In the genomic region with DNA sequence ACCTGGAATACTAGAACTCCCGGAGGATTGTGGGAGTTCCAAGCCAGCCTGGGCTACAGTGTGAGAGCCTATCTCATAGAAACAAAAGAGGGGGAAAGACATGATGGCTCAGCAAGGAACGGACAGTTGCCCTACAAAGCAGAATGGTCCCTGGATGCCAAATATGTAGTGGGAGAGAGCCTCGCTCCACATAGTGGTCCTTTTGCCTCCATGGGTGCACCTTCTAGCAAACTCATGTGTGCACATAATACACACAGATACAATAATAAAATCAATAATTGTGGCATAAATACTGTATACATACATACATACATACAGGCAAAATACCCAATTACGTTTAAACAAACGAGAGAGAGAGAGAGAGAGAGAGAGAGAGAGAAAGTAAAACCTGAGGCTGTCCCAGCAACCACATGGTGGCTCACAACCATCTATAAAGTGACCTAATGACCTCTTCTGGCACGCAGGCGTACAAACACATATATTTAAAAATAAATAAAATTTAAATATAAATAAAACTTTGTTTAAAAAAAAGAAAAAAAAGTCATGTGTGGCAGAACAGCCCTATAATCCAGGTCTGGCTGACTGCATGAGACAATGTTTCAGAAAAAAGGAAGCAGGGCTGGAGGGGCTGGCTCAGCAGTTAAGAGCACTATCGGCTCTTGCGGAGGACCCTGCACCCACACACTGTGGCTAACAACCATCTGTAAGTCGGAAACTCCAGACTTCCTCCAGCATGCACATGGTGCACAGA, we compare ENCODE assay signal across 10 mouse cellular contexts. TPM values are rescaled to one million over a fixed set of nuclear protein-coding genes. Genes with fewer than 3 reads are reported as not detected.
A peak's percentile ranks its signal among the peaks of the same experiment; 100 is the strongest.
DNase-seq lines count a peak whose midpoint lies in the region; ATAC-seq and TF ChIP-seq lines count a peak whose summit lies in the region.
"Had no signal": no experiment of that assay in that cellular context is flagged by ENCODE, and none has a peak within 500 bp of the region (broad histone marks: within the 10 kb centered on the region; RNA-seq: fewer than 3 reads in every experiment).

No protein-coding gene starts in this region.

- H3K4me1 ChIP-seq in heart, embryonic 15.5 days (replicated peaks), result peaks cover 11% of the 10 kb centered on the region
- H3K4me1 ChIP-seq in ES-E14 (ENCODE audit: control insufficient read depth in 2 of 2, insufficient read depth in 2 of 2, low read length in 2 of 2, poor library complexity in 1 of 2), result peaks cover 0 to 6% of the 10 kb centered on the region in 2 experiments; a peak in 1 of 4 replicates
- peaks cover 5% of the 10 kb centered on the region for H3K4me1 ChIP-seq in heart, embryonic 16.5 days (ENCODE audit: control insufficient read depth, insufficient read depth, low read length)
- peaks cover 0 to 4% of the 10 kb centered on the region in 2 experiments; a peak in 2 of 4 replicates for H3K4me1 ChIP-seq in liver, embryonic 14.5 days (replicated peaks; ENCODE audit: control insufficient read depth in 2 of 2, insufficient read depth in 2 of 2, low read length in 1 of 2)

- H3K4me2 ChIP-seq in heart, embryonic 15.5 days, result peak overlapping the region; percentile 83; the same call in 1 of the 2 replicates
- H3K4me2 ChIP-seq in heart, embryonic 16.5 days (ENCODE audit: low read depth, low read length), result no peak overlapping the region
- peak overlapping the region; percentile 79; the same call in 1 of the 2 replicates for H3K4me2 ChIP-seq in liver, embryonic 14.5 days (ENCODE audit: low read depth)

- no peak overlapping the region for H3K9ac ChIP-seq in heart, embryonic 15.5 days
- H3K9ac ChIP-seq in ES-E14 (ENCODE audit: insufficient read depth, low read depth, low read length, poor library complexity, severe bottlenecking), result peak overlapping the region; percentile 7; the same call in 1 of the 2 replicates
- H3K9ac ChIP-seq in heart, embryonic 16.5 days (ENCODE audit: low read length), result peak overlapping the region; percentile 52
- H3K9ac ChIP-seq in liver, embryonic 14.5 days (replicated peaks), result no peak overlapping the region

- TF ChIP-seq CTCF in liver, embryonic 14.5 days (IDR thresholded peaks at IDR 0.05; ENCODE audit: low read depth), result no peak

- ATAC-seq in heart, embryonic 15.5 days (replicated peaks; ENCODE audit: insufficient number of reproducible peaks, insufficient read depth, low FRiP score, low read depth), result no peak
- no peak for ATAC-seq in heart, embryonic 16.5 days (replicated peaks; ENCODE audit: extremely low read depth, insufficient read depth, low FRiP score)
- no peak for ATAC-seq in liver, embryonic 14.5 days (ENCODE audit: insufficient read depth)

- no peak overlapping the region for H3K4me3 ChIP-seq in heart, embryonic 15.5 days
- H3K4me3 ChIP-seq in ES-E14 (ENCODE audit: insufficient read depth in 1 of 2, low read depth in 1 of 2, low read length in 2 of 2, poor library complexity in 1 of 2, severe bottlenecking in 1 of 2), result no peak overlapping the region
- no peak overlapping the region for H3K4me3 ChIP-seq in heart, embryonic 16.5 days (ENCODE audit: low read length)
- no peak overlapping the region for H3K4me3 ChIP-seq in liver, embryonic 14.5 days (ENCODE audit: insufficient read depth in 1 of 2, low read depth in 2 of 2, low read length in 2 of 2)

- intact Hi-C loops in heart, postnatal 10 days (cut with DNase I), result loop anchor here (5.0 kb wide), 2 partner anchors 47 to 128 kb away; no protein-coding TSS in a partner anchor

- H3K27me3 ChIP-seq in heart, embryonic 15.5 days, result no peaks in the 10 kb centered on the region
- no peaks in the 10 kb centered on the region for H3K27me3 ChIP-seq in heart, embryonic 16.5 days (ENCODE audit: control insufficient read depth, insufficient read depth, low read length)
- H3K27me3 ChIP-seq in liver, embryonic 14.5 days (ENCODE audit: control insufficient read depth, insufficient read depth, low read length), result no peaks in the 10 kb centered on the region
- H3K27me3 ChIP-seq: neural tube, embryonic 12.5 days had no signal

- in situ Hi-C loops in ES-E14 (cut with MboI; ENCODE audit: low sequenced_read_pairs in 2 of 2, unreplicated experiment in 2 of 2), result no loop called here

- H3K9me3 ChIP-seq in heart, embryonic 15.5 days (replicated peaks), result no peaks in the 10 kb centered on the region
- H3K9me3 ChIP-seq in ES-E14 (ENCODE audit: control insufficient read depth, insufficient read depth, low read depth, low read length), result no peaks in the 10 kb centered on the region
- H3K9me3 ChIP-seq in heart, embryonic 16.5 days (replicated peaks; ENCODE audit: control insufficient read depth, low read length), result peaks cover 4% of the 10 kb centered on the region; the same call in 1 of the 2 replicates
- H3K9me3 ChIP-seq in liver, embryonic 14.5 days (ENCODE audit: control insufficient read depth, low read length), result no peaks in the 10 kb centered on the region
- H3K9me3 ChIP-seq: neural tube, embryonic 12.5 days had no signal

- H3K36me3 ChIP-seq in heart, embryonic 15.5 days, result no peaks in the 10 kb centered on the region
- no peaks in the 10 kb centered on the region for H3K36me3 ChIP-seq in ES-E14 (ENCODE audit: control insufficient read depth, insufficient read depth, low read length, poor library complexity, severe bottlenecking)
- H3K36me3 ChIP-seq in heart, embryonic 16.5 days (ENCODE audit: control insufficient read depth, insufficient read depth), result no peaks in the 10 kb centered on the region
- H3K36me3 ChIP-seq in liver, embryonic 14.5 days (replicated peaks; ENCODE audit: control insufficient read depth, insufficient read depth, low read depth), result no peaks in the 10 kb centered on the region
- H3K36me3 ChIP-seq: neural tube, embryonic 12.5 days had no signal

- DNase-seq in heart, postnatal 10 days, result no peak
- no peak for DNase-seq in ES-E14 (ENCODE audit: low read depth, low spot score)
- DNase-seq in liver, embryonic 14.5 days (ENCODE audit: low read depth in 3 of 3, low spot score in 3 of 3), result no peak
- no peak for DNase-seq in adrenal gland, postnatal 10 days
- DNase-seq in embryo, embryonic 10.5 days (ENCODE audit: low spot score), result no peak
- DNase-seq in thymus, postnatal 0 days (ENCODE audit: low spot score), result no peak

- WGBS in heart, embryonic 15.5 days, result 66% methylated on average over 10 of the region's 10 CpGs
- 66% methylated on average over 10 of the region's 10 CpGs for WGBS in heart, embryonic 16.5 days
- WGBS in liver, embryonic 14.5 days (ENCODE audit: insufficient replicate concordance), result 33% methylated on average over 10 of the region's 10 CpGs

- H3K27ac ChIP-seq in heart, embryonic 15.5 days, result peak overlapping the region; percentile 88
- no peak overlapping the region for H3K27ac ChIP-seq in ES-E14 (ENCODE audit: insufficient read depth, low read depth, low read length, poor library complexity, severe bottlenecking)
- peak overlapping the region; percentile 69 for H3K27ac ChIP-seq in heart, embryonic 16.5 days (ENCODE audit: low read length)
- H3K27ac ChIP-seq in liver, embryonic 14.5 days, result no peak overlapping the region

- no peak for TF ChIP-seq EP300 in liver, embryonic 14.5 days (IDR thresholded peaks at IDR 0.05; ENCODE audit: low read depth)

RNA-seq across cellular contexts. Expression of gene Rsad1, which starts 0.8 kb away (rescaled TPM):
- polyA plus RNA-seq in heart, embryonic 15.5 days (2015; fragmentation: Nextera tagmentation; extraction: Ambion mirVana), result 5.7 and 6.2 TPM in 2 replicates
- 10 to 100 TPM in 1 of 2 experiments, 1 to 10 TPM in 1; 9.8 to 10.2 TPM for total RNA-seq in heart, postnatal 10 days (2021)
- 2.1 and 2.4 TPM in 2 replicates for total RNA-seq in ES-E14 (2012; rRNA removed)
- 7.3 and 8.0 TPM in 2 replicates for polyA plus RNA-seq in heart, embryonic 16.5 days (2015; fragmentation: Nextera tagmentation; extraction: Ambion mirVana)
- 1.2 and 1.4 TPM in 2 replicates for polyA plus RNA-seq in liver, embryonic 14.5 days (2012; rRNA removed)
- 0.51 and 0.72 TPM in 2 replicates for polyA plus RNA-seq in liver, embryonic 14.5 days (2014; fragmentation: Nextera tagmentation; extraction: Ambion mirVana)
- 10 to 100 TPM in 1 of 2 experiments, 1 to 10 TPM in 1; 8.3 to 10.1 TPM for total RNA-seq in adrenal gland, postnatal 10 days (2021)
- 2.4 and 3.2 TPM in 2 replicates for polyA plus RNA-seq in thymus, postnatal 0 days (2015; fragmentation: Nextera tagmentation; extraction: Ambion mirVana)

RNA-seq across cellular contexts. Expression of gene Chad, which starts 15.0 kb away (rescaled TPM):
- polyA plus RNA-seq in heart, embryonic 15.5 days (2015; fragmentation: Nextera tagmentation; extraction: Ambion mirVana), result 0.57 and 1.5 TPM in 2 replicates
- total RNA-seq in heart, postnatal 10 days (2021), result under 1 TPM; 0.74 TPM
- total RNA-seq in ES-E14 (2012; rRNA removed), result 0.11 TPM in 1 of 2 replicates, not detected in the other
- polyA plus RNA-seq in heart, embryonic 16.5 days (2015; fragmentation: Nextera tagmentation; extraction: Ambion mirVana), result 2.0 and 2.1 TPM in 2 replicates
- polyA plus RNA-seq in liver, embryonic 14.5 days (2012; rRNA removed), result 0.02 and 0.03 TPM in 2 replicates
- 0.09 TPM in 1 of 2 replicates, not detected in the other for polyA plus RNA-seq in liver, embryonic 14.5 days (2014; fragmentation: Nextera tagmentation; extraction: Ambion mirVana)
- total RNA-seq in adrenal gland, postnatal 10 days (2021), result 1 to 10 TPM in 1 of 2 experiments, under 1 TPM in 1; 0.39 to 2.9 TPM
- polyA plus RNA-seq in thymus, postnatal 0 days (2015; fragmentation: Nextera tagmentation; extraction: Ambion mirVana), result 0.94 and 1.3 TPM in 2 replicates

RNA-seq across cellular contexts. Expression of gene Mycbpap, which starts 28.3 kb away (rescaled TPM):
- polyA plus RNA-seq in heart, embryonic 15.5 days (2015; fragmentation: Nextera tagmentation; extraction: Ambion mirVana), result 5.8 and 6.1 TPM in 2 replicates
- total RNA-seq in heart, postnatal 10 days (2021), result 1 to 10 TPM; 3.9 to 4.9 TPM
- 0.45 and 0.48 TPM in 2 replicates for total RNA-seq in ES-E14 (2012; rRNA removed)
- 5.7 and 9.1 TPM in 2 replicates for polyA plus RNA-seq in heart, embryonic 16.5 days (2015; fragmentation: Nextera tagmentation; extraction: Ambion mirVana)
- 0.03 and 0.09 TPM in 2 replicates for polyA plus RNA-seq in liver, embryonic 14.5 days (2012; rRNA removed)
- not detected in 2 replicates for polyA plus RNA-seq in liver, embryonic 14.5 days (2014; fragmentation: Nextera tagmentation; extraction: Ambion mirVana)
- 1 to 10 TPM; 3.3 to 4.8 TPM for total RNA-seq in adrenal gland, postnatal 10 days (2021)
- polyA plus RNA-seq in thymus, postnatal 0 days (2015; fragmentation: Nextera tagmentation; extraction: Ambion mirVana), result 0.14 and 0.17 TPM in 2 replicates
- total RNA-seq: gastrocnemius, postnatal 25 days had no signal

RNA-seq across cellular contexts. Expression of gene Epn3, which starts 50.1 kb away (rescaled TPM):
- polyA plus RNA-seq in heart, embryonic 15.5 days (2015; fragmentation: Nextera tagmentation; extraction: Ambion mirVana), result 13.1 and 16.9 TPM in 2 replicates
- 10 to 100 TPM; 26.5 to 26.7 TPM for total RNA-seq in heart, postnatal 10 days (2021)
- total RNA-seq in ES-E14 (2012; rRNA removed), result 0.48 and 1.7 TPM in 2 replicates
- polyA plus RNA-seq in heart, embryonic 16.5 days (2015; fragmentation: Nextera tagmentation; extraction: Ambion mirVana), result 13.6 and 17.9 TPM in 2 replicates
- 0.02 and 0.04 TPM in 2 replicates for polyA plus RNA-seq in liver, embryonic 14.5 days (2012; rRNA removed)
- polyA plus RNA-seq in liver, embryonic 14.5 days (2014; fragmentation: Nextera tagmentation; extraction: Ambion mirVana), result not detected in 2 replicates
- total RNA-seq in adrenal gland, postnatal 10 days (2021), result 10 to 100 TPM in 1 of 2 experiments, 1 to 10 TPM in 1; 7.0 to 10.2 TPM
- polyA plus RNA-seq in thymus, postnatal 0 days (2015; fragmentation: Nextera tagmentation; extraction: Ambion mirVana), result 0.78 and 0.91 TPM in 2 replicates

RNA-seq across cellular contexts. Expression of gene Acsf2, which starts 51.8 kb away (rescaled TPM):
- 3.3 and 3.7 TPM in 2 replicates for polyA plus RNA-seq in heart, embryonic 15.5 days (2015; fragmentation: Nextera tagmentation; extraction: Ambion mirVana)
- 10 to 100 TPM; 44.5 to 49.6 TPM for total RNA-seq in heart, postnatal 10 days (2021)
- total RNA-seq in ES-E14 (2012; rRNA removed), result 5.9 and 7.4 TPM in 2 replicates
- 2.7 and 3.9 TPM in 2 replicates for polyA plus RNA-seq in heart, embryonic 16.5 days (2015; fragmentation: Nextera tagmentation; extraction: Ambion mirVana)
- 3.2 and 3.9 TPM in 2 replicates for polyA plus RNA-seq in liver, embryonic 14.5 days (2012; rRNA removed)
- 1.3 and 1.4 TPM in 2 replicates for polyA plus RNA-seq in liver, embryonic 14.5 days (2014; fragmentation: Nextera tagmentation; extraction: Ambion mirVana)
- 10 to 100 TPM; 55.9 to 57.7 TPM for total RNA-seq in adrenal gland, postnatal 10 days (2021)
- 2.7 and 3.0 TPM in 2 replicates for polyA plus RNA-seq in thymus, postnatal 0 days (2015; fragmentation: Nextera tagmentation; extraction: Ambion mirVana)

Comparison
In these comparisons a context has a peak if more than half of its experiments do, and no peak if none do; other contexts are left out.
1. H3K9ac ChIP-seq: peak in ES-E14 (single experiment) and heart, embryonic 16.5 days (single experiment); none in heart, embryonic 15.5 days (single experiment) and liver, embryonic 14.5 days (single experiment).
2. H3K27ac ChIP-seq: peak in heart, embryonic 15.5 days (single experiment) and heart, embryonic 16.5 days (single experiment); none in ES-E14 (single experiment) and liver, embryonic 14.5 days (single experiment).